Mouse (Mus musculus) C2C12 (cell line): ENCODE measurements around the gene Kcnrg.

Experiments
- CTCF ChIP-seq: IDR thresholded peaks from one replicate; pipeline ENCODE4 v1.5.1; 2011; ENCODE audit not compliant: control insufficient read depth, insufficient read depth, insufficient read length
- FOSL1 ChIP-seq: IDR thresholded peaks from one replicate; pipeline ENCODE4 v1.8.0; 2011; ENCODE audit warnings: mild to moderate bottlenecking, low read length; ENCODE audit not compliant: poor library complexity, insufficient read depth, severe bottlenecking
- MAX ChIP-seq: IDR thresholded peaks from one replicate; pipeline ENCODE4 v1.6.1; 2011; ENCODE audit warnings: mild to moderate bottlenecking, control low read depth
- MYOD1 ChIP-seq: IDR thresholded peaks from one replicate; pipeline ENCODE4 v1.6.1; 2011; ENCODE audit warnings: low read depth; ENCODE audit not compliant: control insufficient read depth, insufficient read length
- MYOG ChIP-seq: IDR thresholded peaks from one replicate; pipeline ENCODE4 v1.6.1; 2011; ENCODE audit not compliant: control insufficient read depth, insufficient read length; ENCODE audit errors: extremely low read depth
- USF1 ChIP-seq: IDR thresholded peaks from one replicate; pipeline ENCODE4 v1.6.1; 2011; ENCODE audit warnings: low read depth, mild to moderate bottlenecking, control low read depth, moderate library complexity

GRCm38 (mm10) chr14:61647182-61647880 lies 40.1 kb downstream of the Kcnrg start:
- TF ChIP-seq FOSL1 (no peak), CTCF (no peak), MYOD1 (no peak), USF1 (no peak), MYOG (no peak), MAX (no peak)
